Mouse (Mus musculus) lung, embryonic 16.5 days (tissue): ENCODE data around the gene Shank2. TPM values are rescaled to one million over a fixed set of nuclear protein-coding genes. Genes with fewer than 3 reads are reported as not detected.

Experiments used
- ATAC-seq: fragments of 200-750 bp; cut with Nextera tagmentation; 2 replicates; pipeline ENCODE4 v1.8.0; 2017; ENCODE audit warnings: low read depth, mild to moderate bottlenecking, moderate library complexity
- H3K27ac ChIP-seq: fragments of 300-500 bp; sonication (generic); 2 replicates; pipeline ENCODE4 v1.5.1; 2014; ENCODE audit warnings: mild to moderate bottlenecking, control low read depth, low read length
- H3K27me3 ChIP-seq: fragments of 300-500 bp; sonication (generic); 2 replicates; pipeline ENCODE4 v1.6.1; 2014; ENCODE audit warnings: low read depth, low read length, mixed read lengths; ENCODE audit not compliant: control insufficient read depth, insufficient read depth
- H3K36me3 ChIP-seq: fragments of 300-500 bp; sonication (generic); 2 replicates; pipeline ENCODE4 v1.6.1; 2014; ENCODE audit warnings: low read length; ENCODE audit not compliant: control insufficient read depth, insufficient read depth
- H3K4me1 ChIP-seq: fragments of 300-500 bp; sonication (generic); replicated peaks from 2 replicates; pipeline ENCODE4 v1.6.1; 2014; ENCODE audit warnings: low read length, mixed read lengths; ENCODE audit not compliant: control insufficient read depth, insufficient read depth
- H3K4me2 ChIP-seq: fragments of 300-500 bp; sonication (generic); 2 replicates; pipeline ENCODE4 v1.6.1; 2014; ENCODE audit warnings: low read depth, low read length, control low read depth
- H3K4me3 ChIP-seq: fragments of 300-500 bp; sonication (generic); 2 replicates; pipeline ENCODE4 v1.5.1; 2014; ENCODE audit warnings: mild to moderate bottlenecking, low read length, control low read depth
- H3K9ac ChIP-seq: fragments of 300-500 bp; sonication (generic); 2 replicates; pipeline ENCODE4 v1.6.1; 2014; ENCODE audit warnings: low read length, control low read depth
- H3K9me3 ChIP-seq: fragments of 300-500 bp; sonication (generic); 2 replicates; pipeline ENCODE4 v1.6.1; 2016; ENCODE audit warnings: low read length; ENCODE audit not compliant: control insufficient read depth
- WGBS: fragments of 180-500 bp; shearing (Covaris S2); extraction: QIAGEN DNeasy Blood & Tissue Kit; methylation state at CpG from one replicate; pipeline ENCODE4 v1.1.7; 2014; 5-methylcytosine and 5-hydroxymethylcytosine counted together
- polyA plus RNA-seq: library from polyadenylated mRNA; unstranded; fragments of >200 nt; fragmentation: Nextera tagmentation; extraction: Ambion mirVana; gene quantifications from 2 replicates; pipeline ENCODE4 v1.2.1, GENCODE M21; 2015

Gene Shank2
- polyA plus RNA-seq, 1 experiment from 2014 or later: 1.6 TPM

- Histone ChIP-seq H3K9ac (no peak overlapping the region), H3K36me3 (no peaks in the 10 kb centered on the region), H3K4me2 (no peak overlapping the region), H3K4me1 (peaks cover 7% of the 10 kb centered on the region; the same call in 1 of the 2 replicates), H3K9me3 (no peaks in the 10 kb centered on the region), H3K27me3 (no peaks in the 10 kb centered on the region), H3K4me3 (no peak overlapping the region), H3K27ac (peak overlapping the region; percentile 42; the same call in 1 of the 2 replicates)
- 41% methylated on average over 4 of the region's 4 CpGs for WGBS
- ATAC-seq: peak; percentile 52
Measured at GRCm38 (mm10) chr7:144407675-144408074, 405.9 kb downstream of the Shank2 start.

- H3K9me3 ChIP-seq: no peaks in the 10 kb centered on the region
- peaks cover 7% of the 10 kb centered on the region; the same call in 1 of the 2 replicates for H3K4me1 ChIP-seq
- H3K4me3 ChIP-seq: no peak overlapping the region
- no peak overlapping the region for H3K9ac ChIP-seq
- no peak for ATAC-seq
- no peaks in the 10 kb centered on the region for H3K36me3 ChIP-seq
- H3K27me3 ChIP-seq: no peaks in the 10 kb centered on the region
- 83% methylated on average over 2 of the region's 2 CpGs for WGBS
- H3K27ac ChIP-seq: no peak overlapping the region
- no peak overlapping the region for H3K4me2 ChIP-seq
Measured at GRCm38 (mm10) chr7:144408464-144409000, 406.8 kb downstream of the Shank2 start.

GRCm38 (mm10) chr7:144409682-144410081 is 408.0 kb downstream of the Shank2 start:
- 76% methylated on average over 18 of the region's 18 CpGs for WGBS
- no peaks in the 10 kb centered on the region for H3K9me3 ChIP-seq
- peaks cover 8% of the 10 kb centered on the region for H3K4me1 ChIP-seq
- no peak for ATAC-seq
- no peak overlapping the region for H3K4me2 ChIP-seq
- H3K9ac ChIP-seq: no peak overlapping the region
- H3K4me3 ChIP-seq: no peak overlapping the region
- H3K27me3 ChIP-seq: no peaks in the 10 kb centered on the region
- no peaks in the 10 kb centered on the region for H3K36me3 ChIP-seq
- no peak overlapping the region for H3K27ac ChIP-seq

GRCm38 (mm10) chr7:144411967-144412906 is 410.5 kb downstream of the Shank2 start:
- Histone ChIP-seq H3K4me3 (no peak overlapping the region), H3K36me3 (no peaks in the 10 kb centered on the region), H3K27me3 (no peaks in the 10 kb centered on the region), H3K27ac (no peak overlapping the region), H3K9me3 (no peaks in the 10 kb centered on the region), H3K4me2 (no peak overlapping the region), H3K9ac (no peak overlapping the region), H3K4me1 (peaks cover 10% of the 10 kb centered on the region)
- ATAC-seq: no peak
- WGBS: 28% methylated on average over 22 of the region's 22 CpGs

- ATAC-seq: peak; percentile 44; the same call in 1 of the 2 replicates
- 48% methylated on average over 5 of the region's 5 CpGs for WGBS
- no peaks in the 10 kb centered on the region for H3K36me3 ChIP-seq
Measured at GRCm38 (mm10) chr7:144414632-144415031, 412.9 kb downstream of the Shank2 start.

GRCm38 (mm10) chr7:144415795-144416194 is 414.1 kb downstream of the Shank2 start:
- Histone ChIP-seq H3K4me1 (peaks cover 15% of the 10 kb centered on the region), H3K9me3 (no peaks in the 10 kb centered on the region), H3K4me3 (no peak overlapping the region), H3K27ac (no peak overlapping the region), H3K4me2 (no peak overlapping the region), H3K9ac (no peak overlapping the region), H3K27me3 (no peaks in the 10 kb centered on the region), H3K36me3 (no peaks in the 10 kb centered on the region)
- WGBS: 72% methylated on average over 4 of the region's 4 CpGs
- no peak for ATAC-seq

More at GRCm38 (mm10) chr7:144414632-144415031, 412.9 kb downstream of the Shank2 start:
- Histone ChIP-seq H3K27ac (no peak overlapping the region), H3K9ac (no peak overlapping the region), H3K9me3 (no peaks in the 10 kb centered on the region), H3K4me3 (no peak overlapping the region), H3K4me2 (no peak overlapping the region), H3K4me1 (peaks cover 15% of the 10 kb centered on the region), H3K27me3 (no peaks in the 10 kb centered on the region)

GRCm38 (mm10) chr7:144417234-144417633 is 415.5 kb downstream of the Shank2 start:
- Histone ChIP-seq H3K4me3 (no peak overlapping the region), H3K4me2 (no peak overlapping the region), H3K27ac (no peak overlapping the region), H3K36me3 (no peaks in the 10 kb centered on the region), H3K9ac (no peak overlapping the region), H3K27me3 (no peaks in the 10 kb centered on the region), H3K9me3 (no peaks in the 10 kb centered on the region), H3K4me1 (peaks cover 15% of the 10 kb centered on the region)
- WGBS: 57% methylated on average over 2 of the region's 2 CpGs
- ATAC-seq: no peak

- H3K9ac ChIP-seq: no peak overlapping the region
- H3K27ac ChIP-seq: peak overlapping the region; percentile 77
- no peaks in the 10 kb centered on the region for H3K36me3 ChIP-seq
- H3K4me3 ChIP-seq: no peak overlapping the region
- ATAC-seq: peak; percentile 62
- peaks cover 15% of the 10 kb centered on the region for H3K4me1 ChIP-seq
- WGBS: 25% methylated on average over 16 of the region's 16 CpGs
- H3K9me3 ChIP-seq: no peaks in the 10 kb centered on the region
- no peaks in the 10 kb centered on the region for H3K27me3 ChIP-seq
- H3K4me2 ChIP-seq: 0 out of 2 replicates have a peak overlapping the region, but pooled peaks have one; percentile 1
Measured at GRCm38 (mm10) chr7:144417644-144418343, 416.1 kb downstream of the Shank2 start.

GRCm38 (mm10) chr7:144420552-144420951 is 418.8 kb downstream of the Shank2 start:
- Histone ChIP-seq H3K4me3 (no peak overlapping the region), H3K36me3 (no peaks in the 10 kb centered on the region), H3K4me2 (no peak overlapping the region), H3K4me1 (peaks cover 15% of the 10 kb centered on the region), H3K27me3 (no peaks in the 10 kb centered on the region), H3K27ac (no peak overlapping the region), H3K9me3 (no peaks in the 10 kb centered on the region), H3K9ac (no peak overlapping the region)
- WGBS: 21% methylated on average over 16 of the region's 16 CpGs
- ATAC-seq: no peak
